Mouse (Mus musculus) mesoderm, embryonic 11.5 days (tissue): ENCODE measurements around the gene Tmem184b.

Experiments used
- DNase-seq: peaks from one replicate; pipeline ENCODE4 v3.0.0-alpha.2; 2012; ENCODE audit warnings: low read depth, low spot score

Gene Tmem184b

DNA sequence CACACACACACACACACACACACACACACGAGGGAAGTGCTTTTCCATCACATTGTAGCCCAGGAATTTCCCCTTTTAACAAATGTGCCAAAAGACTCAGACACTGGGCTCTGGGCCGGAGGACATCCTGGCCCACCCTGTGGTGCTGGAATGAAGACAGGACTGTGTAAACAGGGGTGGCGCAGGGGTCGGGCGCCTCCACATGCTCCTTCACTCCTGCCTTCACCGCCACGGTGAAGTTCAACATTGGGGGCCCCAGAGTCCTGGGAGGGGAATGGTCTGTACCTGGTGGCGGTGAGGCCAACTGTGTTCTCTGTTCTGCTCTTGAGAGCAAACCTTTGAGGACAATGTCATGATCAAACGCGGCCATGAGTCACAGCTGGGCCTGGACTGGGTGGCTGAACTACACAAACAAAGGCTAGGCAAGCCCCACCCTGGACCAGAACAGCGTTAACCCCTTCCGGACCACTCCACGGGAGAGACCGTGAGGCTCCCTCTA is 35.0 kb downstream of the Tmem184b start:
- no peak for DNase-seq

DNA sequence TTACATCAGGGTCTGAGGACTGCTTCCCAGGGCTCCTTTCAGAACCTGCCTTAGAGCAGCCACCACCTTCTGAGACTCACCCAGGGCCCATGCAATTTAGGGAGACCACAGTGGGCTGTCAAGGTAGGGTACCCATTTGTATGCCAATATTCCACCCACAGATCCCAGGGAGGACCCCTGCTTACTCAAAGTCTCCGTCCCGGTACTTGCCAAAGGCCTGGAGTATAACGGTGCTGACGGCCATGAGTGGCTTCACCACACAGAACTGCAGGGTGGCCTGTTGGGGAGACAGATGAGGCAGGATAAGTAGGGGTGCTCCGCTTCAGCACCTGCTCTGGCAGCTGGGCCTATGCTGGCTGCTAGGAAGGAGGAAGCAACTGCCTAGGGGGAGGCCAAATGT is 37.0 kb downstream of the Tmem184b start:
- no peak for DNase-seq

DNA sequence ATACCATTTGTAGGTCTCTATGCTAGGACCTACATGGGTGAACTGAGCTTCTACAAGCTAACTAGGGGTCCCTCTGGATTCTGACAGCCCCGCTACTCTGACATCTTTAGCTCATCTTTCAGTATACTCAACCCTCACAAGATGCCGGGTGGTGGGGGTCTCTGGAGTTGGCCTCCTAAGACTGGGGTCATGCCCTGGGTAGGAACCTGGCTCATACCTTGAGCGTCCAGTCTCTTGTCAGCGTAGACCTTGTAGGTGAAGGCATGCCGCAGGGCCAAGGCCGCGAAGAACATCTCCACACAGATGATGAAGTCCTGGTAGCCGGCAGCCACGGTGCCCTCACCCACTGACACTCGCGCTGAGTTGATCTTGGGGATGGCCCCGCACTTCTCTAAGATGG is 38.3 kb downstream of the Tmem184b start:
- DNase-seq = no peak

DNA sequence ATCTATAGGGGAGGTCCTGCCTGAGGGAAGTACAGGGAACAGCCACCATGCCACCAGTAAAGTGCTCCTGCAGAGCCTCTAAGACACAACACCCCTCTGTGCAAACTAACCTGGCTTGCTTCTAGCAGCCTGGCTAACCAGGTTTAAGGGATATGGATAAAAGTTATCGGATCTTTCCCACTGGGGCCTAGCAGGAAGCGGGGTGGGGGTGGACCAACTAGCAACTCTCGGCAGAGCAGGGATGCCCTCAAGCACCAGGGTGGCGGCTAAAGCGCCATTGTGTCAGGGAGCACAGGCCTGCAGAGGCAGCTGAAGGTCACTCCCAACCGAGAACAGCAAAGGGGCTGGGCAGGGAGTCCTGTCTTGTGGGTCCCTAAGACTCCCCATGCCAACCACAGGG is 39.2 kb downstream of the Tmem184b start:
- DNase-seq = no peak

DNA sequence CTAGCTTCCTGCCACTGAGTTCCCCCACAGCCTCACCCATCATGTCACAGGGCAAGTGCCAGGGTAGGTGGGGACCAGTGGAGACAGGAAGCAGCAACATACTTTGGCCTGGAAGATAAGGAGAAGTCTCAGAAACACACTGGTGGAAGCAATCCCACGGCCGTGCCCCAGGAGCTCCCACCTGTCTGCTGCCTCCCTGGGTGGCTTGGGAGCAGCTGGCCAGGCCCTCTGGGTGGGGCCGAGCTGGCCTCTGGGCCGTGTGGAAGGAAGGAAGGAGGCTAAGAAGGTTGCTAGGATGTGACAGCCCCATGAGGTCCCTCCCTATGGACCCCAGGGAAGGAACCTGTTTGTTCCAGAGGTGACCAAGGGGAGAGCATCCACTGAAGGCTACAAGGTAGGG is 42.3 kb downstream of the Tmem184b start:
- DNase-seq = no peak

DNA sequence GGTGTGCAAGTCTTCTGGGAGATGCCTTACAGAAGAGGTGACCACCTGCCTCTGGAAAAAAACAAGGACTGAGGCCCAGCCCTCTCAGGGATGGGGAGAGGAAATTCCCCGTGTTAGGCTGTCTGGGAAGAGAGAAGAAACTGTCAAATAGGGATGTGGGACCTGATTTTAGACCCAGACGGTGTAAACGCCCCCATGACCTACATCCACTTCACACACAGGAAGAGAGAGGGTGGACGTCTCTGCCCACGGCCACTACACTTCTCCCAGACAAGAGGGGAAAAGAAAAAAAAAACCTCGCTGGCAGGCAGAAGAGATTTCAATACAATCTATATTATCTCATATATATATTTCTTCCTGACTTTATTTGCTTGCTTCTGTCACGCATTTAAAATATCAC is 43.0 kb downstream of the Tmem184b start:
- no peak for DNase-seq

DNA sequence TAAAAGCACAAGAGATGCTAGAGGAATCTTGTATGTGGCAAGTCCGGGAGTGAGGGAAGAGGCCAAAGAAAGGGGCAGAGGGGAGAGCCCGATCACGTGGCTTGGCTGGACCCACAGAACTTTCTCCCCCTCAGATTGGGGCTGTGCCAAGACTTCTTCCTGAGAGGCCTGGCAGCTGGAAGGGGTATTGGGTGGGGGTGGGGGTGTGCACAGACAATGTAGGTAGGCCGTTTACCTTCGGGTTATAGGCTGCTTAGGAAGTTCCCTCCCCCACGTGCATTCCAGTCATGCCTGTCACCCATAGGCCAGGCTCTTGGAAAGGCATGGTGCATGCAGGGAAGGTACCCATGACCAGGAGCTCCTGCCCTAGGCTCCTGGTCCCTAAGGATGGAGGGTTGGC is 43.4 kb downstream of the Tmem184b start:
- DNase-seq = no peak

DNA sequence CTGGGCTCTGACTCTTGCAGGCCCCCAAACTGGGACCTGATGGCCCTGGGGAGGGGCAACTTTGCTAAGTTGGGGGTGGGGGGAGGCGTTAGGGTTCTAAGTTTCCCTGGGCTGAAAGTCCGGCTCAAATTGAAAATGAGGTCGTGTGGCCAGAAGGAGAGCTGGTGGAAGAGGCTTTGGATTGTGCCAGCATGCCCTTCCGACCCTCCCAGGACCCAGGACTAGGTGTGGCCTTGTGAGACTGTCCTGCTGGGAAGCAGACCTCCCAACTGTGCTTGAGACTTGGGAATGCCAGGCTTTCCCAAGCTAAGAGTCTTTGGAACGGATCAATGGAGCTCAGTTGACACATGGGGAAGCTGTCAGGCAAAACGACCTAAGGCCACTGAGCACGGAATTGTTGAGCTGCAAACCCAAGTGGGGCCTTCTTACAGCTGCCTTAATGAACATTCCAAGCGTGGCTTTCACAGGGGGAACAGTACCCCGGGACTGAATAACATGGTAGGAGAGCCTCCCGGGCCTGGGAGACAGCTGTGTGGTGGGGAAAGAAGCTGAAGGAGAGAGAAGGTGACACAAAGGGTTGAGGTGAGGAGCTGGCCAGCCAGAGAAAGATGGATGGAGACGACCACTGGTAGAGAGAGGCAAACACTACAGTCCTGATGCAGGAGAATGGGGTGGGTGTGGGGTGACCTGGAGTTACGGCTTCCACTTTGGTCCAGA is 45.2 kb downstream of the Tmem184b start:
- DNase-seq = no peak

DNA sequence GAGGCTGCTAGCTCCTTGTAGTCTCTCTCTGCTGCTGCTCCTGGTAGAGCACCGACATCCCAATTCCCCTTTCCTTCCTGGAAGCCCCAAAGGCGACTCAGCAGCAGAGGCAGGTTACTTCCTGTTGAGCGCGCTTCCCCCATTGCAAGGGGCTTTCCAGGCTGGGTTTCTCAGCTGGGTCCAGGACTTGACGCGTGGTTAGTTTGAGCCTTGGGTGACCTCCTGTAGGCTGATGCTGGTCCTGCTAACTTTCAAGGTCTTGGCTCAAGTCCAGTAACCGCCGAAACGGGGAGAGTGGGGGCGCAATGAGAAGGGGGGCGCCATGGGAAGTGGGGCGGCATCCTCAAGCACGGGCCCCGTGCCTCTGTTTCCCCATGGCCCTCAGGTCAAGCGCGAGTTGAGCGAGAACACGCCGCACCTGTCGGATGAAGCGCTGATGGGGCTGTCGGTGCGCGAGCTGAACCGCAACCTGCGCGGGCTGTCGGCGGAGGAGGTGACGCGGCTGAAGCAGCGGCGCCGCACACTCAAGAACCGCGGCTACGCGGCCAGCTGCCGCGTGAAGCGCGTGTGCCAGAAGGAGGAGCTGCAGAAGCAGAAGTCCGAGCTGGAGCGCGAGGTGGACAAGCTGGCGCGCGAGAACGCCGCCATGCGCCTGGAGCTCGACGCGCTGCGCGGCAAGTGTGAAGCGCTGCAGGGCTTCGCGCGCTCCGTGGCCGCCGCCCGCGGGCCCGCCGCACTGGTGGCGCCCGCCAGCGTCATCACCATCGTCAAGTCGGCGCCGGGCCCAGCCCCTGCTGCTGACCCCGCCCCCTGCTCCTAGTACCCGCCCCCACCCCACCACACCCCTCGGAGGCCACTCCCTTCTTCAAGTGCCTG is 46.1 kb downstream of the Tmem184b start:
- peak; percentile 76 for DNase-seq

DNA sequence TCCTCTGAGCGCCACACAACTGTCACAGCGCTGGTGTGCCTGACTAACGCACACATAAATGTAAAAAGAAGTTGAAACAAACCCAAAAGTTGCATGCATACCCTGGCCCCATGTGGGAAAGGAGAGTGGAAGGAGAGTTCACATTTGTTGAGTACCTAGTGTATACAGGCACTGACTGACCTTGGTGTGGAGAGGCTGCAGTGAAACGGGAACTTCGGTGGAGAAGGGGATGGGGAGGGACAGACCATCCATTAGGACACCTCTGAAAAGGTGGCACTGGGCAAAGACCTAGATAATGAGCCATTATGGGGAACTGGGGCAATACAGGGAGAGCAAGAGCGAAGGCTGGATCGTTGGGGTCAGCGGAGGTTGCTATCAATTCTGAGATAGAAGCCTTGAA is 46.9 kb downstream of the Tmem184b start:
- DNase-seq = no peak

DNA sequence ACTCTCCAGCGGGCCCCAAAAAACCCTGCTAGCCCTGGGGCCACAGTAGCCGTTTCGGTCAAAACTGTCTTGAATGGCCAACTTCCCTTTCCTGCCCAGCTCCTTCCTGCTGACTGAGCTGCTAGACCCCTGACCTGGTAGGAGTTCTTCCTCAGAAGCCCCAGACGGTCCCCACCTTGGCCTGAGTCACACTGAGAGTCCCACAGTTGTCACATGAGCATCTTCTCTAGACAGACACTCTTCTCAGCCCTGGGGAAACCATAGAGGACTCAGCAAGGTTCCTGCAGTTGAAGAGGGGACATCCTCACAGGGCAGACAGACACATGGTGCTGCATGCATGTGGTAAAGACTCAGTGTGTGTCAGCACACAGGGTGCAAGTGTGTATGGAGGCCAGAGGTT is 48.8 kb downstream of the Tmem184b start:
- no peak for DNase-seq

DNA sequence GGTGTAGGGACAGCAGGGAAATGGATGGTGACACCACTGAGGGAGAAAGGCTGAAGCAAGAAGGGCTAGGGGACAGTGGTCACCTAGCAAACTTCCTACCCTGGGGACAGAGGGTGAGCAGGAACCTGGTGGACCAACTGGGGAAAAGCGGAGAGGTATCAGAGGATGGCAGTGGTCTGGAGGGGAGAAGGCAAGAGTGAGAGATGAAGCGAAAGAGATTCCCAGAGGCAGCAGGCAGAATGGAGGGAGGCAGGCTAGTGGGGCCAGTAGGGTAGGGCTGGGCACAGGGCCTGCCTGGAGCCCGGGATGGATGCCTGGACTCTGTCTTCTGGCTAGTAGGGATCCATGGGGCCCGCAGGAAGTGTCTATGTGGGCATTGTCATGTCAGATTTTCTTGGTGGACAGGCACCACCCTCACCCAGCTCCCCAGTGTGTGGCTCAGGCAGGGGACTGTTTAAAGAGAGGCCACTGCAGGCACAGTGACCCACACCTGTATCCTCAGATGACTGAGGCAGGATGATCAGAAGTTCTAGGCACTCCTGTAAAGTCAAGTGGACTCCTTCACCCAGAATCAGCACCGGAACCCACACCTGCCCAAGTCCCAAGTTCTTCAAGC is 49.6 kb downstream of the Tmem184b start:
- DNase-seq = no peak

DNA sequence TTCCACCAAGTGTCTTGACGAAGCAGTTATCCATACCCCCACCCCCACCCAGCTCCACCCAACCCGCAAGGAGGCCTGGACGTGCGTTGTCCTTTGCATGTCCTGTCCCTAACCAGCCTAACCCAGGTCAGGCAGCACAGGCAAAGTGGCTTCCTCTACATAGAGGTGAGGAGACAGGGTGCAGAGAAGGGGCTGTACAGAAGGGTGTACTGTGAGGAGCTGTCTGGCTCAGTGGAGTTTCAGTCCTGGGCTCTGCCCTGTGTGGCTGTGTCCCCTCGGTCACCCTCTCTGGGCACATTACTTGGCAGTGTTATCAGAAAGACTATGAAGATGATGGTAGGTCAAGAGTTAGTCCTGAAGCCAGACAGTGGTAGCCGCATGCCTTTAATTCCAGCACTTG is 50.9 kb downstream of the Tmem184b start:
- DNase-seq = no peak

DNA sequence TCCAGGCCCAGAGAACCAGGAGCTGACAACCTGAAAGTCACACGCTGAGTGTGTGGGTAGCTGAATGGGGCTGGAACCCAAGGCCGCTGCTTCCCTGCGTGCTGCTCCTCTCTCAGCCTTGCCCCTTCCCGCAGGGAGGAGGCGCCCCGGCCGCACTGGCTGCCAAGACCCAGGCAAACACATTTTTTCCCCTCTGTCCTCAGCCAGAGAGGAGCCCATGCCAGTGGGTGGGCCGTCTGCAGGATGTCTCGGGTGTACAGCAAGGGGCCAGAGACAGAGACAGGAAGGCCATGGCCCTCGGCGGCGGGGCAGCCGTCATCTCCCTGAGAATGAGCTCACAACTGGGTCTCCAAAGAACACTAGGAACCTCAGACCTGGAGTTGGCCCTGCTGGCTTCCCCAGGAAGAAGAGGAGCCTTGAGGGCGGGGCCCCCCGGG is 52.0 kb downstream of the Tmem184b start:
- no peak for DNase-seq

DNA sequence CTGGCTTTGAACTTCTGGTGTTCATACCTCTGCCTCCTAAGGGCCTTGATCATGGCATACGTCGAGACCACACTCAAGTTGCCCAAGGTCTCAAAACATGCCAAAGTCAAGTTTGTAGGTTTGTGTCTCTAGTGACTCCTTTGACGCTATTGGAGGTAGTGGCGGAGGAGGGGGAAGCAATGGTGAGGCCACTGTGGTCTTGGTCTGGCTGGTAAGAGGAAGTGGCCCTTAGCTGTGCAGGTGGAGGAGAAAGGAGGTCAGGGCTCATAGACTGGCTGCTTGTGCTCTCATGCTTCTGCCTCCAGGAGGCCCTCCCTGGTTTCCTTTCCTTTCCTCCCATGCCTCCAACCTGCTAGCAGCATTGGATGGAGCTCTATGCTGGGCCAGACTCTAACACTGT is 52.5 kb downstream of the Tmem184b start:
- DNase-seq = no peak

DNA sequence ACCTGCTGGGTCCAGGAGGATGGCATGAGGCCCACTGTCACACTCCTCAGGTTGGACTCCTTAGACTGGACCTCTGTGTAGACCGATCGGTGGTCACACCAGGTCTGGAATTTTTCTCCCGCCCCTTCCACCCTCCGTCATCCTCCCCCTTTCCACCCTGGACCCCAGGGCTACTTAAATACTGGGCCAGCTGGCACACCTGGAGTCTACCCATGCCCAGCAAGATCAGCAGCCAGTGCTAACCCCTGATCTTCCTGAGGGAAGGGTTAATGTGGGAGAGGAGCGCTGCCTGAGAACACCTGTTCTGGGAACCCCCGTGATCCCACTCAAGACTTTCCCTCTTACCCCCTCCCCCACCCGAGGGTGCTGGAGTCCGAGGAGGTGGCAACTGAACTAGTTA is 54.7 kb downstream of the Tmem184b start:
- DNase-seq = no peak

DNA sequence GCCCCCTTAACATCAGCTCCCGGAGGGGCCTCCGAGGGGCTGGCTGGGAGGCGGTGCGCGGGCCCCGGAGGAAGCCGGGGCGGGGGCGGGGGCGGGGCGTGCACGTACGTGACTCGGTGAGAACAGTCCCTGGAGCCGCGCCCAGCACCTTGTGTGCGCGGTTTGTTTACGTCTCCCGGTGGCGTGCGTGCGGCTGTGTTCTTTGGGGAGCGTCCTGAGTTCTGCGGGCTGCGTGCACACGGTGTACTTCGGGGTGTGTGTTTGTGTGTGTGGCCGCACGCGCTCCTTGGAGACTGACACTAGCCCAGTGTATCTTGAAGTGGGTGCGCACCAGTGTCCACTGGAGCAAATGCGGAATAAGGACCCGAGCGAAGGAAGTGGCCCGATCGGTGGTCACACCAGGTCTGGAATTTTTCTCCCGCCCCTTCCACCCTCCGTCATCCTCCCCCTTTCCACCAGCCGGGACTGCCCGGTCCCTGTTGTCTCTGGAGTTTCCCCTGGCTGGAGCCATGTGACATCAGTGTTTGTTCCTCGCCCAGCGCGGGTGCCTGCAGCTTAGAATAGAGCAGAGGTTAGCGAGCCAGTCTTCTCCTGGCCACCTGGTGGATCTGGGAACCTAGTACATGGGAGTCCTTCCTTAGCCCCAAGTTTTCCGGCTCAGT is 55.4 kb downstream of the Tmem184b start:
- DNase-seq = no peak

DNA sequence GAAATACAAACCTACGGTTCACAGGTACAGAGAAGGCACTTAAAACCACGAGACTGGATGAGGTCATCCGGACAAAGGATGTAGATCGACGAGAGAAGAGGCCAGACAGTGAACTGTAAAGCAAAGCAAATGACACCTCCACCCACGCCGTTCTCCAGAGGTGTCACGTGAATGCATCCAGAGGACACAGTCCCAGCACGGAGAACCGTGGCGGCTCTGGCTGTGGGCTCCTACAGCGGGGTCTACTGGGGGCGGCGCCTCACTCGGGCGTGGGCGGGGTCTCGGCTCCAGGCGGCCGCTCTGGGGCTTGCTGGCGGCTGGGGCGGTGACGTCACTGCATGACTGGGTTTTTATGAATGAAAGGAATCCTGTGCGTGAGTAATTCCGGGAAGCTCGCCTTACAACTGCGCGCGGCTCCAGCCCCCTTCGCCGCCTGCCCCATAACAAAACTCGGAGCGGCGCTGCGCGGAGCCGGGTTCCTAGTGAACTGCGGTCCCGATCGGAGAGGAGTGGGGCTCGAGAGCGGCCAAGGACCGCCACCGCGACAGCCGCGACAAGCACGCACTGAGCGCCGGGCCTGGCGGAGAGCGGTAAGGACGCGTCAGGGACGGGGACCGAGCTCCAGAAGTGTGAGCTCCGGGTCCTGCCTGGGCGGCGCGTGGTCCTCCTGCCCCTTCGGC is 56.1 kb downstream of the Tmem184b start:
- DNase-seq = peak; percentile 94

DNA sequence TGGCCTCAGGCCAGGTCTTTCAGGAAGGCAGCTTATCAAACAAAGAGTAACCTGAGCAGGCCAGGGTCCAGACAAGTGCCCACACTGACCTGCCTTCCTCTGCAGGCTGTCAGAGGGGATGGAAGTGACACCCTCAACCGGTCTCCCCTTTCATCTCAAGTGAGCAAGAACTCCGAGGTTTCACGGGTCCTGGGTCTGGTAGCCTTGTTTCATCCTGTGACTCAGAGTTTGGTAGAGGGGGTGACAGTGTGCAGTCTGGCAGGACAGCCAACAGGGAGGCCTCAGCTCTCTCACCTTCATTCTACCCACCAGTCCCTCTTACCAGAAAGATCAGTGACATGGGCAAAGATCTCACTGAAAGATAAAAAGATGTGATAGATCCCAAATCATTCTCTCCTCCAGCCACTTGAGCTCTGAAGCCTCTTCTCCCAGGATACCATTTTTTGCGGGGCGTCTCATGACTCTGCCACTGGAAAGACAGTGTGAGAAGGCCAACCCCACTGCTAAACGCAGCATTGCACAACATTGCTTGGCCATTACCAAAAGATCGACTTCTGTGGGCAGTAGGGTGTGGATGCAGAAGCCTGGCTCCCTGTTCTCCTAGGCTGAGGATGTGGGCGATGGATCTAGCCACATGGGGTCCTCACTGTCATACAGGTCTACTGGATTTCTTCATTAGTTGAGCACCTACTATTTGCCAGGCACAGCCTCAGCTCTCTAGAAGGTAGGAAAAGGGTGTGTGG is 57.1 kb downstream of the Tmem184b start, which contains the start of gene Maff:
Maff (plus strand) TSS at position 571 of the 743 bp plus-strand sequence.
- DNase-seq = no peak

DNA sequence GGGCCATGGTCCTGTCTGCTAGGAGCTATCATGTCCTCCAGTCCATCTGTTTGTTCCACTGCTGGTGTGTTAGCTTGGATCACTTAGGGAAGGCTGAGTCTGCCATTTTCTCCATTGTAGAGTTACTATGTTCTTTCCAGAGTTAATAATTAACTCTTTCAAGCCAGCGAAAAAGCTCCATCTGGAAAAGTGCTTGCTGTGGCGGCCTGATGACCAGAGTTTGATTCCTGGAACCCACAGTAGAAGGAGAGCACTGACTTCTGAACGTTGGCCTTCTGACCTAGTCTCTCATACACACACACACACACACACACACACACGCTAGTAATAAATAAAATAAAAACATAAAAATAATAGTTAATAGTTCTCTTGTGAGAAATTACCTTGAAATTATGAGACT is 58.7 kb downstream of the Tmem184b start:
- DNase-seq = no peak
